Mouse (Mus musculus) Muller cell, postnatal 12 days (primary cell): ENCODE measurements around the gene Luc7l3.

Experiments used
- DNase-seq: peaks from one replicate; pipeline ENCODE4 v3.0.0-alpha.2; 2015; ENCODE audit errors: inconsistent ontology term

The Luc7l3 gene

DNA sequence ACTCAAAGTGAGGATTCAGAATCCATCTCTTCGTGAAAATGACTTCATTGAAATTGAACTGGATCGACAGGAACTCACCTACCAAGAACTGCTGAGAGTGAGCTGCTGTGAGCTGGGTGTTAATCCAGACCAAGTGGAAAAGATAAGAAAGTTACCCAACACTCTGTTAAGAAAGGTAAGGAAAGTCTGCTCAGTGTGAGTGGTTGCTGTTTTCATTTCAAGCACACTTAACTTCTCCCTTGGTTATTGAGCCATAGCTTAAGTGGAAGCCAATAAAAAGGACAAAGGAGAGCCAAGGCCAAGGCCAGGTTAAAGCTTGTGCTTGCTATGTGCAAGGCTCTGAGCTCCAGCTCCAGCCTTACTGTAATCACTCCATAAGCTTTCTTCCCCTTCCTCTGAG, 16.6 kb upstream of the Luc7l3 start:
- DNase-seq, result no peak

GRCm38 (mm10) chr11:94336551-94336950, 14.8 kb upstream of the Luc7l3 start:
- DNase-seq, result no peak

- no peak for DNase-seq
Measured at GRCm38 (mm10) chr11:94334386-94334968, 12.7 kb upstream of the Luc7l3 start.

DNA sequence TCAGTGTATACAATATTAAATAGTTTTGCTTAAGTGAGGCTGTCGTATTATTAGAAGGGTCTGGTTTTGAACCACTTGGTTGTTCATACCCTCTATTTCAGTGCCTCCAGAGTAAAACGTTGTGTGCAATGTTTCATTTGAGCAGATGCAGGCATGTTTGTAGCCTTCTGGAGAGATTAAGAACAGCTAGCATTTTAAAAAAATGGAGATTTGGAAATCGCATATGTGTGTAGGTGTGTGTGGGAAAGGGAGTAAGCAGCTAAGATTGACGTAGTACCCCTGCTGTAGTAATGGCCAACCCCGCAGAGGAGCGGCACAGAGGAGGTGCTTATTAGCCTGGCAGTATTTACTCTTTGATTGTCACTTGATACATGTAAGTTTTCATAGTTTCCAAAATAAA, 10.9 kb upstream of the Luc7l3 start:
- DNase-seq, result no peak

- DNase-seq, result no peak
Measured at GRCm38 (mm10) chr11:94330211-94330610, 8.4 kb upstream of the Luc7l3 start.

- peak; percentile 56 for DNase-seq
Measured at GRCm38 (mm10) chr11:94329270-94329891, 7.6 kb upstream of the Luc7l3 start.

DNA sequence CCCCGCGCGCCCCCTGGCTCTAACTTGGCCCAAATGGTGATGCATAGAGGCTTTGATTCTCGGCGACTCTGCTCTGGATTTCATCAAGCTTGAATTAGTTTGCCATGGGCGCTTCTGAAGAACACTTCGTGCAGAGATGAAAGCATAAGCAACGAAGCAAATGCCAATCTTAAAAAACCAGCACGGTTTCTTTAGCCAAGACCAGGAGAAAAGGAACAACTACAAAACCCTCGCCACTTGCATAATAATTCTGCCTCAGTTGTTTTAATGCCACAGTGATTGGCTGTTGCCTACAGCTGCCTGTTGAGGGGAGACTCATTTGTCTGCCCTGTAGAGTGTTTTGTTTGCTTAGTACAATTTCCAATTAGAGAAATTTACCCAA, 6.8 kb upstream of the Luc7l3 start:
- no peak for DNase-seq

- peak; percentile 99 for DNase-seq
Measured at GRCm38 (mm10) chr11:94327693-94328643, 6.2 kb upstream of the Luc7l3 start, which contains the start of gene Ankrd40. Ankrd40 (plus strand) TSS chr11:94328001.

DNA sequence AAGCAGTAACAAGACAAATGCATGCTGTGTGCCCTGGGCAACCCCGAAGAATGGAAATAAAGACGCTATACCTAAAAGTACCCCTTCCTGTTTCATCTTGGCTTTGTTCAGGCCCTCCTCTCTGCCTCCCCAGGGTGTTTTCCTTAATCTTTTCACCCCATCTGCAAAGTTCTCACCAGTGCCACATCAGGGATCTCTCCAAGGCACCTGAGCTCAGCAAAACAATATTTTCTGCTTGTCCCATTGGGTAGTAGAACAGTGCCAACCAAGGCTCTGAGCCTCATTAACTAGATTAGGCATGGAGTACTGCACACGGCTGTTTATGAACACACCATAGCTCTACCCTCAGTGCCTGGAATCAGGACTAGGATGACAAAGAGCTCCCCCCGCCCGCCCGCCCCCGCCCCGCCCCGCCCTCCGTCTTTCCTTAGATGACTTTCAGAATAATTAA, 5.2 kb upstream of the Luc7l3 start:
- DNase-seq, result peak; percentile 85

DNA sequence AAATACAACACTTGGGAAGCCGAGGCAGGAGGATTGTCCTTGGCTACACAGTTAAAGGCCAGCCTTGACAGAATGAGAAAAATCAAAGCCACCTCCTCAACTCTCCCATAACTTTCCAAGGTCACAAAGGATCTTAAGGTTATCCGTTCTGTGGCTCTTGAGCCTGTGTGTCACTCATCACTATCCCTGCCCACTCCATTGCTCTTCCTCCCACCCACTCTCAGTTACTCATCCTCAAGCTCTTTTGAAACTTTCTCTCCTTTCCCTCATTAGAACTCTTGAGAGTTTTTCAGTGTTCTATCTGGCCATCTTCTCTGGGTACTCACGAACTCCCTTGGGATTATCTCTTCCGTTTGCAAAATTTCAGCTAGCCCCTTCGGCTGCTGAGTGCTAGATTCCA, 2.8 kb upstream of the Luc7l3 start:
- no peak for DNase-seq

GRCm38 (mm10) chr11:94323271-94323925, 1.6 kb upstream of the Luc7l3 start:
- DNase-seq, result peak; percentile 62

DNA sequence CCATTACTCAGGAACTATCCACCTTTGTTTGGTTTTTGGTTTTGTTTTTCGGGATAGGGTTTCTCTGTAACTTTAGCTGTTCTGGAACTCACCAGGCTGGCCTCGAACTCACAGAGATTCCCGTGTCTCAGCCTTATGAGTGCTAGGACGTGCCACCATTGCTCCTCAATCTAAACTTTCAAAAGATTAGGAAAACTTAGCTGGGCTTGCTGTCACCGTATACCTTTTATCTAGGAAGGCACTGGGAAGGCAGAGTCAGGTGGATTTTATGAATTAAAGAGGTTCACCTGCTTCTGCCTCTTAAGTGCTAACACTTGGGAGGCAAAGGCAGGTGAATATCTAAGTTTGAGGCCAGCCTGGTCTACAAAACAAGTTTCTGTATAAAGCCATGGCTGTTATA, 848 bp upstream of the Luc7l3 start:
- DNase-seq, result no peak

DNA sequence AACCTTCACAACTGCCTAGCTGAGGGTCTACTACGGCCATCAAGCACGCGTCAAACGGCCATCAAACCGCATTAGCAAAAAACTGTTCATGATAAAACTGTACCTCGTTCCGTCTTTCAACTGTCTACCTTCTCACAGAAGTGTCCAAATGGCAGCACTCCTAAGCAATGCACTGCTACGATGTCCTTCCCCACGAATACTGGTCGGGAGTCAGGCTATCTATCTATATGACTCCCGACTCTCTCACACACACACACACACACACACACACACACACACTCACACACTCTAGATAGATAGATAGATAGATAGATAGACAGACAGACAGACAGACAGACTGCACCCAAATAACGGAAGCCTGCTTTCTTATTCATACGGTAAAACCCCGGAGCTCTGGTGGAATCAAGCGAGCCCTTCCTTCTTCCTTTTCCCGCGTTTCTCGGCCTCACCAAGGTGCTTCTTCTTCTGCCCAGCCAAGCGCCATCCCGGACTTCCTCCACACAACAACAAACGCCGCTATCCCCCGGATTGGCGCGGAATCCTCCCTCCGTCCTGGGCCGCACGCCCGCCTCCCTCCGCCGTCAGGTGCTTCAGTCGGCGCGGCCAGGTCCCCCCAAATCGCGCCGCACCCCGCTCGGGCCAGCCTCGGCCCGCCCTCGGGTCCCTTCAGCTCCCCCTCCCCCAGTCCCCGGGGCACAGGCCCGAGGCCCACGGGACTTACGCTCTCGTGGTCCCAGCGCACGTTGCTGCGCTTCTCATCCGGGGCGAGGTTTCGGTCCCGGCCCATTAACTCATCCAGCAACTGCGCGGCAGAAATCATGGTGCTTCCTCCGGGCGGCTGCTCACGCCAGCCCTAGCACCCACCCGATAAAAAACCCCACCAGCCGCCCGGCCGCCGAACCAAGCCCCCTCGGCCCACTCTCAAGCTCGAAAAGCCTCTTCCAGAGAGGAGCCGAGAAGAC, 538 bp downstream of the Luc7l3 start:
- no peak for DNase-seq

DNA sequence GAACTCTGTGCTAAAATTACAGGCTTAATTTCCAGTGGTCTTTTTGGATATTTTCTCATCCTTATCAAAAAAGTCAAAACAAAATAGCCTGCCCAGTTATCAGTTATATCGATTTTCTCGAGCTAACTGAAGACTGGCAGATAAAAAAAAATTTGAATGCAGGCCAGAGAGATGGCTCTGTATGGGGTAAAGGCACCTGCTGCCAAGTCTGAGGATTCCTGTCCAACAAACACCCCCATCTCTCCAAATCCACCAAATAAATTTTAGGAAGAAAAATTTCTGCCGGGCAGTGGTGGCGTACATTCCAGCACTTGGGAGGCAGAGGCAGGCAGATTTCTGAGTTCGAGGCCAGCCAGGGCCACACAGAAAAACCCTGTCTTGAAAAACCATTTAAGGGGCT, 3.7 kb downstream of the Luc7l3 start:
- no peak for DNase-seq

DNA sequence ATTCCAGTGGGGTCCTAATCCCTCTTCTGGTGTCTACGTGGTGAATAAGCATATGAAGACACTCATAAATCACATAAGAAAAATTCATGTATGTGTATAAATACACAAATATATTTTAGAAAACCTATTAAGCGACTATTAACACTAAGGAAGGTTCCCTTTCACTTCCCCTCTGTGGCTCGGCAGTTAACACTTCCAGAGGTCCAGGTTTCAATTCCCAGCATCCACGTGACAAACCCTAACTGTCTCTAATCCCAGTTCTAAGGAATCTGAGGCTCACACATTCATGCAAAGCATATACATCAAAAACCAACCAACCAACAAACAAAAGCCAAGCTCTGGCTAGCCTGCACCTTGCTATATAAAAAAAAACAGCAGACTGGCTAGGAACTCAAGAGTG, 4.3 kb downstream of the Luc7l3 start:
- DNase-seq, result no peak

DNA sequence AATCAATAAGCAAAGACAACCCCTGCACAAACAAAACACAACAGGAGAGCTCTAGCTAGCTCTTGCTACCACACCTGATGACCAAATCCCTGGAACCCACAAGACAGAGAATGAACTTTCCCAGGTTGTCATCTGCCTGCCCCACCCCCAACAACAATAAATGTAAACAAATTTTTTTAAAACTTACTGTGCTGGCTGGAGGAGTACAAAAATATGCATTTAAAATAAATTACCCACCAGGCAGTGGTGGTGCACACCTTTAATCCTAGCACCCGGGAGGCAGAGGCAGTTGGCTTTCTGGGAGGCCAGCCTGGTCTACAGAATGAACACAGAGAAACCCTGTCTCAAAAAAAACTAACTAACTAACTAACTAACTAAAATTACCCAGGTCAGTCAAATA, 4.8 kb downstream of the Luc7l3 start:
- no peak for DNase-seq

DNA sequence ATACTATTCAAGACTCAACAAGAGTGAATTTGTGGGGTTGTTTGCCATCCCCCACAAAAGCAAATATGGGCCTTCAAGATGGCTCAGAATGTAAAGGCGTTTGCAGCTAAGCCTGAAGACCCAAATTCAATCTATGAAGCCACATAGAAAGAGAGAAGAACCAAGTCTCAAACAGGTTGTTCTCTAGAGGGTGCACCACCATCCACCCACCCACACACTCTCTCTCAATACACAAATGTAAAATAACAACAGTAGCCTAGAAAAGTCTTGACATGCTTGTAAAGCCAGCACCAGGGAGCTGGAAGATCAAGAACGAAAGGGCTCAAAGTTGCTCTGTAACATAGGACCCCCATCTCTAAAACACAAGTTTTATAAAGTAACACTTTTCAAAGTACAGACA, 5.3 kb downstream of the Luc7l3 start:
- DNase-seq, result no peak

GRCm38 (mm10) chr11:94315308-94315707, 6.5 kb downstream of the Luc7l3 start:
- DNase-seq, result peak; percentile 19

DNA sequence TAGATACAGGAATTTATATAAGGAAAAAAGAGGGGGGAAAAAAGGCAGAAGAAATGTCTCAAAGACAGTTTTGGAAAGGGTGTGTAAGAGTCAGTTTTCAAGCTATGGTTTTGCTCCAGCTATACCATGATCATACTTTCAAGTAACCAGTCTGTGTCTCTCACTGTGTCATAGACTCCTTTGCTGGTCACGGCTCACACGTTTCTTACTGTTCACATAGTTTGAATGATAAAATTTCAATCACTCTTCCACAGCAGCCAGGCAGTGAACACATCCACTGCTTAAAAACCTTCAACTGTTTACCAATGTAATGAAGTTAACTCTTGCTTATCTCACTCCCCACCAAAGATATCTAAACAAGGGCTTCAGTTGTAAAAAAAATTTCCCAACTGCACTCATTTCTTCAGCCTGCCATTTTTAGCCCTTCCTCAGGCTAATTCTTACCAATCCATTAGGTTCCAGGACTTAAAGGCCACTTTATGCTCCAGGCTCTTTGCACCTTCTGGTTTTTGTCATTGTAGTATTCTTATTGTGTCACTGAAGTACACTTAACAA, 7.6 kb downstream of the Luc7l3 start:
- DNase-seq, result no peak

GRCm38 (mm10) chr11:94312733-94313132, 9.1 kb downstream of the Luc7l3 start:
- DNase-seq, result no peak
